Mouse (Mus musculus): Measurements from ENCODE around the gene Oaz1. TPM values are rescaled to one million over a fixed set of nuclear protein-coding genes. Genes with fewer than 3 reads are reported as not detected.
"Not testable (repeated sequence)": the region's sequence is repeated elsewhere in the genome, so short reads cannot be mapped to it uniquely, and the experiment has no call there.

Oaz1 gene
- polyA plus RNA-seq, 1 experiment from 2014 or later = 1,701 TPM

- H3K4me3 ChIP-seq (ENCODE audit: low read depth, low read length); H3K9ac ChIP-seq (ENCODE audit: low read length); DNase-seq (ENCODE audit: low spot score); H3K9me3 ChIP-seq (replicated peaks; ENCODE audit: control insufficient read depth, low read length); H3K4me1 ChIP-seq (ENCODE audit: control insufficient read depth, insufficient read depth, low read length); H3K27ac ChIP-seq (ENCODE audit: low read depth, low read length); H3K36me3 ChIP-seq (ENCODE audit: control insufficient read depth, insufficient read depth, low read length); H3K27me3 ChIP-seq (replicated peaks; ENCODE audit: control insufficient read depth, insufficient read depth, low read length); ATAC-seq; H3K4me2 ChIP-seq (ENCODE audit: low read length): not testable (repeated sequence)
- WGBS = 83% methylated on average over 3 of the region's 3 CpGs
These were observed 10.2 kb upstream of the Oaz1 start for GRCm38 (mm10) chr10:80816303-80816702.

- DNase-seq (ENCODE audit: low spot score) = no peak
- Histone ChIP-seq H3K9me3 (replicated peaks; ENCODE audit: control insufficient read depth, low read length) (no peaks in the 10 kb centered on the region), H3K9ac (ENCODE audit: low read length) (no peak overlapping the region), H3K27me3 (replicated peaks; ENCODE audit: control insufficient read depth, insufficient read depth, low read length) (no peaks in the 10 kb centered on the region), H3K27ac (ENCODE audit: low read depth, low read length) (no peak overlapping the region), H3K4me2 (ENCODE audit: low read length) (no peak overlapping the region), H3K36me3 (ENCODE audit: control insufficient read depth, insufficient read depth, low read length) (no peaks in the 10 kb centered on the region), H3K4me3 (ENCODE audit: low read depth, low read length) (no peak overlapping the region), H3K4me1 (ENCODE audit: control insufficient read depth, insufficient read depth, low read length) (no peaks in the 10 kb centered on the region)
- WGBS = 70% methylated on average over 2 of the region's 2 CpGs
- ATAC-seq = no peak
These were observed 9.3 kb upstream of the Oaz1 start for GRCm38 (mm10) chr10:80817164-80817563.

- H3K27ac ChIP-seq (ENCODE audit: low read depth, low read length); H3K4me2 ChIP-seq (ENCODE audit: low read length); H3K9me3 ChIP-seq (replicated peaks; ENCODE audit: control insufficient read depth, low read length); H3K36me3 ChIP-seq (ENCODE audit: control insufficient read depth, insufficient read depth, low read length); H3K9ac ChIP-seq (ENCODE audit: low read length); ATAC-seq; DNase-seq (ENCODE audit: low spot score); H3K27me3 ChIP-seq (replicated peaks; ENCODE audit: control insufficient read depth, insufficient read depth, low read length); H3K4me3 ChIP-seq (ENCODE audit: low read depth, low read length); H3K4me1 ChIP-seq (ENCODE audit: control insufficient read depth, insufficient read depth, low read length): not testable (repeated sequence)
- 84% methylated on average over 7 of the region's 7 CpGs for WGBS
These were observed 8.5 kb upstream of the Oaz1 start for GRCm38 (mm10) chr10:80817955-80818354.

DNA sequence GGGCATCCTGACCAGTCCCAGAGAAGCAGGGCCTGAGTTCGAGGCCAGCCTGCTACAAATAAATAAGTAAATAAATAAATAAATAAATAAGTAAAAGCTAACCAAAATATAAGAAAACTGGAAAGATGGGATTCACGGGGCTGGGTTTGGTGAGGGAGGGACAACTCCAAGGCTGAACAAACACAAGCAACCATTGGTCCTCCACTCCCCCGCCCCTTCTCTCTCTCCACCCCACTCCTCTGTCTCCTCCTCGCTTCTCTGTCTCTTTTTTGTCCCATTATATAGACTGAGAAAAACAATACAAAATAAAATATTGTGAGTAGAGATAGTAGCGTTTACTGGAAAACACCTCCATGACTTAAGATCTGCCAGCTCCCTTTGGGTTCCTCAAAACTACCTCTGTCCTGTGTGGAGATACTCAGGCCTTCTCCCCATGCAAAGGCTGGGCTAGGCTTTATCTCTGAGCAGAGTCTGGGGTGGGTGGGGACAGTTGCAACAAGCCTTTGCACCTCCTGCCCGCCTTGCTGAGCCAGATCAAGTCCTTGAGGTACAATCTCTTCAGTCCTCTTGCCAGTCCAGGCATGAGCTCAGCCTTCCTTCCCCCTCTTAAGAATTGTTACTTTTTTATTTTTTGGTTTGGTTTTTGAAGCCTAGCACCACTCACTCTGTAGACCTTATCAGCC is 7.7 kb upstream of the Oaz1 start:
- Histone ChIP-seq H3K4me3 (ENCODE audit: low read depth, low read length) (no peak overlapping the region), H3K9me3 (replicated peaks; ENCODE audit: control insufficient read depth, low read length) (no peaks in the 10 kb centered on the region), H3K4me1 (ENCODE audit: control insufficient read depth, insufficient read depth, low read length) (no peaks in the 10 kb centered on the region), H3K27me3 (replicated peaks; ENCODE audit: control insufficient read depth, insufficient read depth, low read length) (no peaks in the 10 kb centered on the region), H3K36me3 (ENCODE audit: control insufficient read depth, insufficient read depth, low read length) (no peaks in the 10 kb centered on the region), H3K9ac (ENCODE audit: low read length) (no peak overlapping the region), H3K27ac (ENCODE audit: low read depth, low read length) (no peak overlapping the region), H3K4me2 (ENCODE audit: low read length) (no peak overlapping the region)
- 59% methylated on average over 6 of the region's 6 CpGs for WGBS
- DNase-seq (ENCODE audit: low spot score) = no peak
- ATAC-seq = no peak

- H3K27ac ChIP-seq (ENCODE audit: low read depth, low read length) = no peak overlapping the region
- no peaks in the 10 kb centered on the region for H3K27me3 ChIP-seq (replicated peaks; ENCODE audit: control insufficient read depth, insufficient read depth, low read length)
- no peak overlapping the region for H3K9ac ChIP-seq (ENCODE audit: low read length)
- no peaks in the 10 kb centered on the region for H3K9me3 ChIP-seq (replicated peaks; ENCODE audit: control insufficient read depth, low read length)
- ATAC-seq (no peak), DNase-seq (ENCODE audit: low spot score) (no peak)
- no peaks in the 10 kb centered on the region for H3K36me3 ChIP-seq (ENCODE audit: control insufficient read depth, insufficient read depth, low read length)
- no peak overlapping the region for H3K4me2 ChIP-seq (ENCODE audit: low read length)
- no peaks in the 10 kb centered on the region for H3K4me1 ChIP-seq (ENCODE audit: control insufficient read depth, insufficient read depth, low read length)
- 51% methylated on average over 3 of the region's 3 CpGs for WGBS
- H3K4me3 ChIP-seq (ENCODE audit: low read depth, low read length) = no peak overlapping the region
These were observed 7.0 kb upstream of the Oaz1 start for GRCm38 (mm10) chr10:80819406-80819805.

DNA sequence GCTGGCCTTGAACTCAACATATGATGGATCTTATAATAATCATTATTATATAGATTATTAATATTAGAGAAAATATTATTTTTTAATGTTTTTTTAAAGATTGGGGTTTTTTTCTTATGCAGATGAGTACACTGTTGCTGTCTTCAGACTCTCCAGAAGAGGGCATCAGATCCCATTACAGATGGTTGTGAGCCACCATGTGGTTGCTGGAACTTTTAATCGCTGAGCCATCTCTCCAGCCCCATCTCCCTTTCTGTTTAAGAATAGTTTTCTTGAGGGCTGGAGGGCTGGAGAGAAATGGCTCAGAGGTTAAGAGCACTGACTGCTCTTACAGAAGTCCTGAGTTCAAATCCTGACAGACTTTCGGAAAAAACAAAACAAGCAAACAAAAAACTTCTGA is 4.5 kb upstream of the Oaz1 start:
- no peaks in the 10 kb centered on the region for H3K27me3 ChIP-seq (replicated peaks; ENCODE audit: control insufficient read depth, insufficient read depth, low read length)

GRCm38 (mm10) chr10:80822528-80822927 is 3.9 kb upstream of the Oaz1 start:
- whole genome bisulfite sequencing = 91% methylated on average over 5 of the region's 5 CpGs
- H3K27ac ChIP-seq (ENCODE audit: low read depth, low read length) = no peak overlapping the region
- H3K4me1 ChIP-seq (ENCODE audit: control insufficient read depth, insufficient read depth, low read length) = peaks cover under 1% of the 10 kb centered on the region
- H3K9me3 ChIP-seq (replicated peaks; ENCODE audit: control insufficient read depth, low read length) = no peaks in the 10 kb centered on the region
- no peaks in the 10 kb centered on the region for H3K36me3 ChIP-seq (ENCODE audit: control insufficient read depth, insufficient read depth, low read length)
- no peak overlapping the region for H3K4me3 ChIP-seq (ENCODE audit: low read depth, low read length)
- no peak overlapping the region for H3K9ac ChIP-seq (ENCODE audit: low read length)
- H3K27me3 ChIP-seq (replicated peaks; ENCODE audit: control insufficient read depth, insufficient read depth, low read length) = no peaks in the 10 kb centered on the region
- DNase-seq (ENCODE audit: low spot score) (no peak), ATAC-seq (no peak)
- H3K4me2 ChIP-seq (ENCODE audit: low read length) = no peak overlapping the region

More for the DNA sequence above, 4.5 kb upstream of the Oaz1 start:
- H3K9me3 ChIP-seq (replicated peaks; ENCODE audit: control insufficient read depth, low read length) = no peaks in the 10 kb centered on the region
- no peak overlapping the region for H3K4me3 ChIP-seq (ENCODE audit: low read depth, low read length)
- H3K4me2 ChIP-seq (ENCODE audit: low read length) = no peak overlapping the region
- no peaks in the 10 kb centered on the region for H3K36me3 ChIP-seq (ENCODE audit: control insufficient read depth, insufficient read depth, low read length)
- DNase-seq (ENCODE audit: low spot score) = peak; percentile 60
- WGBS = 48% methylated on average over 2 of the region's 2 CpGs
- no peak overlapping the region for H3K9ac ChIP-seq (ENCODE audit: low read length)
- no peak for ATAC-seq
- H3K27ac ChIP-seq (ENCODE audit: low read depth, low read length) = no peak overlapping the region
- no peaks in the 10 kb centered on the region for H3K4me1 ChIP-seq (ENCODE audit: control insufficient read depth, insufficient read depth, low read length)

- DNase-seq (ENCODE audit: low spot score) (no peak), ATAC-seq (no peak)
These were observed 3.1 kb upstream of the Oaz1 start for GRCm38 (mm10) chr10:80823316-80823715.

GRCm38 (mm10) chr10:80823847-80824643 is 2.4 kb upstream of the Oaz1 start:
- H3K36me3 ChIP-seq (ENCODE audit: control insufficient read depth, insufficient read depth, low read length) = peaks cover 5% of the 10 kb centered on the region; the same call in 1 of the 2 replicates
- H3K4me2 ChIP-seq (ENCODE audit: low read length) = no peak overlapping the region
- no peaks in the 10 kb centered on the region for H3K27me3 ChIP-seq (replicated peaks; ENCODE audit: control insufficient read depth, insufficient read depth, low read length)
- H3K9me3 ChIP-seq (replicated peaks; ENCODE audit: control insufficient read depth, low read length) = no peaks in the 10 kb centered on the region
- no peak for DNase-seq (ENCODE audit: low spot score)
- H3K27ac ChIP-seq (ENCODE audit: low read depth, low read length) = no peak overlapping the region
- no peak overlapping the region for H3K9ac ChIP-seq (ENCODE audit: low read length)
- no peak for ATAC-seq
- 69% methylated on average over 8 of the region's 8 CpGs for WGBS
- peaks cover 5% of the 10 kb centered on the region for H3K4me1 ChIP-seq (ENCODE audit: control insufficient read depth, insufficient read depth, low read length)
- H3K4me3 ChIP-seq (ENCODE audit: low read depth, low read length) = no peak overlapping the region

More at GRCm38 (mm10) chr10:80823316-80823715, 3.1 kb upstream of the Oaz1 start:
- no peaks in the 10 kb centered on the region for H3K27me3 ChIP-seq (replicated peaks; ENCODE audit: control insufficient read depth, insufficient read depth, low read length)
- H3K27ac ChIP-seq (ENCODE audit: low read depth, low read length) = no peak overlapping the region
- no peaks in the 10 kb centered on the region for H3K9me3 ChIP-seq (replicated peaks; ENCODE audit: control insufficient read depth, low read length)
- no peak overlapping the region for H3K4me2 ChIP-seq (ENCODE audit: low read length)
- H3K4me3 ChIP-seq (ENCODE audit: low read depth, low read length) = no peak overlapping the region
- WGBS = 74% methylated on average over 1 of the region's 1 CpGs
- peaks cover 5% of the 10 kb centered on the region for H3K4me1 ChIP-seq (ENCODE audit: control insufficient read depth, insufficient read depth, low read length)
- 0 out of 2 replicates have a peak, but pooled peaks cover under 1% of the 10 kb centered on the region for H3K36me3 ChIP-seq (ENCODE audit: control insufficient read depth, insufficient read depth, low read length)
- no peak overlapping the region for H3K9ac ChIP-seq (ENCODE audit: low read length)

Data from forebrain, embryonic 14.5 days (tissue).